Mouse (Mus musculus) myocyte (in vitro differentiated cells): ENCODE results near the gene Tmem107.

Source experiments
- CEBPB ChIP-seq: IDR thresholded peaks from 2 replicates; pipeline ENCODE4 v1.6.1; 2011; ENCODE audit warnings: mild to moderate bottlenecking, moderate library complexity; ENCODE audit not compliant: poor library complexity, insufficient read depth, severe bottlenecking
- MYOD1 ChIP-seq, 3 experiments: IDR thresholded peaks; one replicate each; pipeline ENCODE4 v1.6.1; 2011; ENCODE audit warnings: control low read depth in 2 of 3, low read depth in 2 of 3, mild to moderate bottlenecking in 2 of 3, moderate library complexity in 1 of 3; ENCODE audit not compliant: insufficient read length in 2 of 3, control insufficient read depth in 1 of 3
- POLR2A ChIP-seq: IDR thresholded peaks from one replicate; pipeline ENCODE4 v1.6.1; 2011; ENCODE audit warnings: low read depth, mild to moderate bottlenecking, control low read depth, moderate library complexity; ENCODE audit not compliant: insufficient read length
- SRF ChIP-seq: IDR thresholded peaks from one replicate; pipeline ENCODE4 v1.6.1; 2011; ENCODE audit warnings: low read depth; ENCODE audit not compliant: control insufficient read depth, insufficient read length

- no peak for TF ChIP-seq POLR2A
- no peak for TF ChIP-seq MYOD1 (IDR thresholded peaks at IDR 0.05; ENCODE audit: control insufficient read depth in 1 of 3, insufficient read length in 2 of 3, low read depth in 2 of 3)
- no peak for TF ChIP-seq SRF
- TF ChIP-seq CEBPB, result no peak
Observed at GRCm38 (mm10) chr11:69048151-69048550, 22.5 kb upstream of the Tmem107 start.
